Mouse (Mus musculus) adrenal gland, adult 18-20 months (tissue): ENCODE measurements around the gene Ltv1. TPM values are rescaled to one million over a fixed set of nuclear protein-coding genes. Genes with fewer than 3 reads are reported as not detected.

ENCODE experiments used
- DNase-seq, 2 experiments: peaks; one replicate each; pipeline ENCODE4 v3.0.0; 2021 to 2022; ENCODE audit warnings: low spot score in 2 of 2
- long read RNA-seq, 2 experiments: library from polyadenylated mRNA; stranded (forward); transcript quantifications; one replicate each; pipeline ENCODE4 v2.0.0; 2021
- total RNA-seq, 2 experiments: library from RNA; stranded (reverse); gene quantifications; 1 replicate in 1 of 2; 2 replicates in 1 of 2; pipeline ENCODE4 v1.2.3; 2021

The Ltv1 gene
- 10 to 100 TPM; 39.3 to 42.5 TPM for total RNA-seq
- long read RNA-seq, experiment 1, transcript Ltv1-201 (11 exons, 2,297 nt) = major isoform, 29 of 31 reads
- long read RNA-seq, experiment 1, partial matches to known transcripts = 0 of 31 reads
- long read RNA-seq, experiment 1, other reads (novel, unspliced or antisense) = 2 of 31 reads
- long read RNA-seq, experiment 2, transcript Ltv1-201 (11 exons, 2,297 nt) = major isoform, 44 of 50 reads
- long read RNA-seq, experiment 2, partial matches to known transcripts = 3 of 50 reads
- long read RNA-seq, experiment 2, other reads (novel, unspliced or antisense) = 3 of 50 reads

DNA sequence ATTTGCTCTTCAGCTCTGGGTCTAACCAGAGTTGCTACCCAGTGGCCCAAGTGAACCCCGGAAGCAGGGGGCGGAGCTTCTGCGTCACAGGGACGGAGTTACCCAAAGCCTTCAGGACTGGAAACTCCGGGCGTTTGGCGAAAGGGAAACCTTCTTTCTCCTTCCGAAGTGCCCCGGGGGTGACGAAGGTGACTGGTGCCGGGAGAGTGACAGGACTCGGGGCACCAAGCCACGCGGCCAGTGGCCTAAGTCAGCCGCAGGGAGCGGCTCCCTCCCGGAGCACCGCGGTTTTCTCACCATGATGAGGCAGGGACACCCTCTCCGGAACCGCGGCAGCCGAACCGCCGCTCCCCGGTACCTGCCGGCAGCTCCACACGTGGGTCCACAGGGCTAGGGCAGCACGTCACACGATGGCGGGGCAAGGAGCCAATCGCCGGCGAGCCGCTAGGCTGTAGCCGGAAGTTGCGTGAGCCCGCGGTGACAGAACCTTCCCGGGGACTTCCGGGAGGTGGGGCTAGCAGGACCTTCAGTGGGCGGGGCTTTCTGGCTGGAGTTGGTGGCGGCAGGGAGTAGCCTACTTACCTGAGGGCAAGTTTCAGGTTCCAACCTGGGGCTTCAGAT, at the start of gene Ltv1:
Gene Ltv1, minus strand, starts transcription at position 438 of the 621 bp plus-strand sequence.
- DNase-seq = peak; percentile 93

- no peak for DNase-seq
These were observed 47.5 kb upstream of the Ltv1 start for GRCm38 (mm10) chr10:13240431-13240830.

- no peak for DNase-seq
These were observed 45.2 kb upstream of the Ltv1 start for GRCm38 (mm10) chr10:13238188-13238587.

- no peak for DNase-seq
These were observed 43.9 kb upstream of the Ltv1 start for GRCm38 (mm10) chr10:13236866-13237265.

GRCm38 (mm10) chr10:13234503-13234902, 41.5 kb upstream of the Ltv1 start:
- no peak for DNase-seq

GRCm38 (mm10) chr10:13233941-13234340, 41.0 kb upstream of the Ltv1 start:
- DNase-seq = no peak

DNA sequence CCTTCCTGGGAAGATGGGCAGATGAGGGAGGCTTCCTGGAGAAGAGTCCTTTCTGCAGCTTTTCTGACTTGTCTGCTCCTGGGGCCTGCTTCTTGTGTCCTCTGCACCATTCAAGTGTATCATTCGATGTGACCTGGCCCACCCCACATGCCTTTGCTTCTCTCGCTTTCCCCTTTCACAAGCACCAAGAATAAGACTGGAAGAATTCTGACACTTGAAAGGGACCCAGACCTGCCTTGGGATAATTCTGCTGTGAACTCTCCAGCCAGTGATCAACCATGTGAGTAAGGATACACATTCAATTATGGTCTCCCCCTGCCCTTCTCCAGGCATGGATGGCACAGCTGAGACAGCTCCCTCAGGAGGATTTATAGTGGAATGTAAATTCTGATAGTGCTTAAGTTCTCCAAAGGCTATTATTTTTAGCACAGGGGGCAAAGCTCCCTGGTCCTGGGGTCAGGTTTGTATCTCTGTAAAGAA, 40.2 kb upstream of the Ltv1 start:
- no peak for DNase-seq

DNA sequence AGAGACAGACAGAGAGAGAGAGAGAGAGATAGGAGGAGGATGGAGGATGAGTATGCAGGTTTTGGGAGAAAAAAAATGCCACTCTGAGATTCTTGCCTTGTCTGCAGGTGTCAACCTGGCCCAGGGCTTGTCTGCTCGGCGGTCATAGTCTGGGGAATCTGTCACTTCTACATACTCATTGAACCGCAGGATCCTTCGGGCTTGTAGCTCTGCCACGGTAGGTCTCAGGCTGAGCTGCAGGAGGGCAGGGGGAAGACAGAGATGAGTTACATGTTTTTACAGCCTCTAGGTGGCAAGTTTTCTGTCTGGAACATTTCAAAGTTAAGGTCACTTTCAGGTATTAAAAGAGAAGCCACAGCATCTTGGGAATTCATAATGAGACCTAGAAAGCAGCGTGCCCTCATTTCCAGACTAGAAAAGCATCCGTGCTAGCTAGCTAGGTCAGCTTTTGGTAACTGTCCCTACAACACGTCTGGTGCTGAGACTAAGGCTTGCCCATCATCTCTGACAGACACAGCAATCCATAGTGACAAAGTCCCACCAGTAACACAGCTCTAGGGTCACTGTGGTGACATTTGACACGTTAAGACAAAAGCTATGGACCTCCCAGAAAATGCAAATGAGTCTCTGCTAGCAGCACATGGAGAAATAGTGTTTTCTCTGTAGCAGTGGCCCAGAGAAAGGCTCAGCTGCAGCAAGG, 39.6 kb upstream of the Ltv1 start:
- no peak for DNase-seq

GRCm38 (mm10) chr10:13230716-13231115, 37.7 kb upstream of the Ltv1 start:
- no peak for DNase-seq

DNA sequence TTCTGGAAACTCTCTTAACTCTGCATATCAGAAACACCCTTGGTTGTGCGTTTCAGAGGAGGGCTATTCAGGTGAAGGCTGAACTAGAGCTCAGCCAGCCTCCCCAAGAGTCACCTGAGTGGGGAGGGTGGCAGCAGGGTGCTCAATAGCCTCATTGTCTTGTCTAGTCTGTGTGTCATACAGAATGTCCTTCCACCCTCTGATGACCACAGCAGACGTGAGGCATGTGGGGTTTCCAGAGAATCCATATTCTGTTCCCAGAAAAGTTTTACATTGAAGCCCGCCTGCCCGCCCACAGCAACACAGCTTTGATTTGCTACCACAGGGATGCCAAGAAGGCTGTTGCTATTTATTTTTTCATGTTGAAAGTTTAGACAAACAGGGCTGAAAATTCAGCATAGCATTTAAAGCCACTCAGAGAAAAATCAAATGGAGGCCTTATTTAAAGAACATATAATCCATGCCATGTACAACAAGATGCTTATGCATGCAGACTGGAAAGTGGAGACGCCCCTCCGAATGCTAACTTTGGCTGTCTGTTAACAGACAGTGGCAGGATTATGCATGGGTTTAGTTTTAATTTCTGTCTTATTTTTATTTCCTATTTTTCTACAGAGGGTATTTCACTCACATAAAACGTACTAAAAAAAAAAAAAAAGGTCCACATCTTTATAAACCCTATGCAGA, 32.6 kb upstream of the Ltv1 start:
- DNase-seq = no peak

DNA sequence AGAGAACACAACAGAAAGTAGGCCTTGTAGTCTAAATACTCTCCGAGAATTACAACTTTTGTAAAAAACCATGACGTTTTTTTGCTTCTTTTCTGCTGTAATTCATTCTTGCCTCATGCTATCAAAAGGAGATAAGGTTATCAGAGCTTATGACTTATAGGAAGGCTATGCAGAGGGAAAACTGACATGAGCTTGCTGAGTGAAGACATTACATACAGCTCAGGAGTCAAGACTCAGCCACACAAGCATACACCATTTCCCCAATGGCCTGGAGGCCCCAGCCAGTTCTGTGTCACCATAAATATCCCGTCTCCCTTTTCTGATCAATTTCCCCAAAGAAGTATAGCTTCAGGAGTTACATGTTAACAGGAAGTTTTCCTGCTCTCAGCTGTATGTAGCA, 29.2 kb upstream of the Ltv1 start:
- DNase-seq = no peak

- no peak for DNase-seq
These were observed 27.1 kb upstream of the Ltv1 start for GRCm38 (mm10) chr10:13220061-13220460.

GRCm38 (mm10) chr10:13213956-13214355, 21.0 kb upstream of the Ltv1 start:
- DNase-seq = no peak

DNA sequence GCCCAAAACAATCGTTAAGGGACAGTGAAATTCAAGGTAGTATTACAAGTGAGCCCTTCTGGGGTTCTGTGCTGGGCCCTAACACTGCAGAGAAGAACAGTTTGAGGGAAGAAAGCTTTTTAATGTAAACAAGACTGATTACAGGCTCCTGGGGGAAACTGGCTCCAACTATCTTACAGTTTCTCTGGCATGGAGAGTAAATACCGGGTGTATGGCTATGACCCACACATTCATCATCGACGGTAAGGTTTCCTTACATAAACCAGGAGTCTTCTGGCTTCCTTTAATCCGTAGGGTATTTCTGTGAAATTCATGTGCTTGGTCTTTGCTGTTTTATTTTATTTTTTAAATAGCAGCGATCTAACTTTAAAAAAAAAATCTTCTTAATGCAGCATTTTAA, 19.9 kb upstream of the Ltv1 start:
- no peak for DNase-seq

- DNase-seq = no peak
These were observed 19.4 kb upstream of the Ltv1 start for GRCm38 (mm10) chr10:13212326-13212725.

DNA sequence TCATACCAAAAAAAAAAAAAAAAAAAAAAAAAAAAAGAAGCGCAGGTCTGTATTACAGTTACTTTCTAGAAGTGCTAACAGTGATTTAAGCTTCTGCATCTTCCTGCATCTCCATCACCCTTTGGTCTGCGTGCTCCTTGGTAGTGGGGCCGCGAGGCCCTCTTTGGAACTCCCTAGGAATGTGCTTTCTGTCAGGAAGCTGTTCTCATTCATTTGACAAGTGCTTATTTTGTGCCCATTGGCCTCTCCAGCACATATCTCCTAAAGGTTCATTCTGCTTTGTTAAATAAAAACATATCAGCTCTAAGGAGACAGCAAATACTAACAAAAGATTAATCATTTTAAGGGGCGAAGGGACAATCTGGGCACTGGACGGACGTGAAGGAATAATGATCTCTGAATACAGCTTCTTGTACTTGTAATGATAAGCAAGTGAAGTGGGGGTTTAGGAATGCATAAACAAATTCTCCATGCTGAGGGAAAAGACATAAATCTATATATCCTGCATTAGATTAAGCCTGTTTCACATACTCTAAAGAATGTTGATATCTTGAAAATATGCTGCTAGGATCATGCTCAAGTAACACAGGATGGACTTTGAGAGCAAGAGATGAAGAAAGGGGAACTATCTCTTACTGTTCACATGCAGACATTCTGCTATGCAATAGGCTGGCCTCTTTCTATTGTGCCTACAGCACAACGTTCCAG, 17.1 kb upstream of the Ltv1 start:
- no peak for DNase-seq

GRCm38 (mm10) chr10:13209506-13209905, 16.5 kb upstream of the Ltv1 start:
- no peak for DNase-seq

DNA sequence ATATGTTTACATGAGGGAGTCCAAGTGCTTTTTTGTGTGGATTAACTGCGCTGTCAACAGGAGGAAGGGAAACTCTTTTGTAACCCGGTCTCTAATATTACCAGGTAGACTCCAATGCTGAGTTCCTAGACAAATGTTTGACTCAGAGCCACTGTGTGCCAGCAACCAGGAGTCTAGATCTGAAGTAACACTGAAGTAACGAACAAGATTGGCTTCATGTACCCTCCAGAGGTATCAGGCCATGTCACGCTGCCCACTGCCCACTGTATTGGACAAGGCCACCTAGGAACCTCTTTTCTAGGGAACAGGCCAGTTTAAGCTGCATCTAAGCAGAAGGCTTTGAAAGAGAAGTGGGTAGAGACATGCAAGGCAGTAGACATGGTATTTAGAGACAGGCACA, 16.1 kb upstream of the Ltv1 start:
- DNase-seq = no peak

GRCm38 (mm10) chr10:13201741-13202293, 8.8 kb upstream of the Ltv1 start:
- DNase-seq = no peak

- DNase-seq = no peak
These were observed 7.9 kb upstream of the Ltv1 start for GRCm38 (mm10) chr10:13200862-13201261.

- DNase-seq = no peak
These were observed 6.3 kb upstream of the Ltv1 start for GRCm38 (mm10) chr10:13199234-13199633.
